Mouse (Mus musculus): Measurements from ENCODE around the gene Dhodh. TPM values are rescaled to one million over a fixed set of nuclear protein-coding genes. Genes with fewer than 3 reads are reported as not detected.

The Dhodh gene
- polyA plus RNA-seq, 1 experiment from 2014 or later: 17.2 TPM

DNA sequence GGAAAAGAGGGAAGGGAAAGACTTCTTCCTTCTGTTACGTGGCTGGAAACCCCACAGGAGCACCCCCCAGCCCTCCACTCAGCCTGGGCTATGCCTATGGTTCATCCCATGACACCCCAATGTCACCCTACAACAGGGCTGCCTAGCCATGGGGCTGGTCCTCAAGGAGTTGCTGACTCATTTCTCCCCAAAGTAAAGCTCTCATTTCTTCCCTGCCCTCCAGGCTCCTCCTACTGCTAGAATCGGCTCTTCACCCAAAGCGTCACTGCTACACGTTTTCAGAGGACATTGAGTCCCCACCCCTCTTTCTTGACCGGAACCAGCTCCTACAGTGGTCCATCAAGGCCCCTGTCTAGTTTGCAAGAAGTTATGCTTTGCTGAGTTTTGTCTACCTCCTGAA is 66.3 kb downstream of the Dhodh start:
- no peak overlapping the region for H3K4me3 ChIP-seq (replicated peaks)

More for the DNA sequence above, 66.3 kb downstream of the Dhodh start:
- Histone ChIP-seq H3K27me3 (peaks cover 6% of the 10 kb centered on the region; the same call in 1 of the 2 replicates), H3K36me3 (replicated peaks) (peaks cover 7% of the 10 kb centered on the region), H3K9ac (no peak overlapping the region), H3K27ac (replicated peaks) (no peak overlapping the region), H3K4me2 (no peak overlapping the region), H3K4me1 (replicated peaks) (no peaks in the 10 kb centered on the region), H3K9me3 (replicated peaks) (no peaks in the 10 kb centered on the region)
- no peak for ATAC-seq (ENCODE audit: insufficient read depth)
- WGBS (ENCODE audit: insufficient replicate concordance): 52% methylated on average over 5 of the region's 5 CpGs

Other genes starting within 250 kb of the Dhodh start
- gene Pmfbp1, start 114.6 kb downstream of the Dhodh start, polyA plus RNA-seq (2015; fragmentation: Nextera tagmentation; extraction: Ambion mirVana): not detected in 2 replicates
- 9.7 and 11.4 TPM in 2 replicates for gene Dhx38, start 42.8 kb downstream of the Dhodh start, polyA plus RNA-seq (2015; fragmentation: Nextera tagmentation; extraction: Ambion mirVana)
- 9.3 and 10.7 TPM in 2 replicates for gene Txnl4b, start 42.8 kb downstream of the Dhodh start, polyA plus RNA-seq (2015; fragmentation: Nextera tagmentation; extraction: Ambion mirVana)
- 125 and 188 TPM in 2 replicates for gene Hp, start 29.5 kb downstream of the Dhodh start, polyA plus RNA-seq (2015; fragmentation: Nextera tagmentation; extraction: Ambion mirVana)
- 0.21 and 0.46 TPM in 2 replicates for gene Pkd1l3, start 5.8 kb upstream of the Dhodh start, polyA plus RNA-seq (2015; fragmentation: Nextera tagmentation; extraction: Ambion mirVana)
- 34.1 and 36.9 TPM in 2 replicates for gene Ist1, start 84.6 kb upstream of the Dhodh start, polyA plus RNA-seq (2015; fragmentation: Nextera tagmentation; extraction: Ambion mirVana)
- 6.1 and 6.3 TPM in 2 replicates for gene Zfp821, start 96.9 kb upstream of the Dhodh start, polyA plus RNA-seq (2015; fragmentation: Nextera tagmentation; extraction: Ambion mirVana)
- 2.1 and 3.5 TPM in 2 replicates for gene Atxn1l, start 129.1 kb upstream of the Dhodh start, polyA plus RNA-seq (2015; fragmentation: Nextera tagmentation; extraction: Ambion mirVana)
- gene Ap1g1, start 169.9 kb upstream of the Dhodh start, polyA plus RNA-seq (2015; fragmentation: Nextera tagmentation; extraction: Ambion mirVana): 14.9 and 15.7 TPM in 2 replicates